Mouse (Mus musculus): ENCODE measurements around the gene Prrt1. TPM values are rescaled to one million over a fixed set of nuclear protein-coding genes. Genes with fewer than 3 reads are reported as not detected.
A peak's percentile ranks its signal among the peaks of the same experiment; 100 is the strongest.

The Prrt1 gene
- total RNA-seq, 2 experiments from 2014 or later, result 231 to 238 TPM

- peak; percentile 79 to 88 for DNase-seq (ENCODE audit: low spot score in 2 of 2)
Observed at GRCm38 (mm10) chr17:34627093-34627942, 2.0 kb upstream of the Prrt1 start.

GRCm38 (mm10) chr17:34627943-34628643 lies 1.2 kb upstream of the Prrt1 start, which contains the start of gene Ppt2:
Ppt2 (minus strand) TSS chr17:34628510.
- peak; percentile 55 to 62 for DNase-seq (ENCODE audit: low spot score in 2 of 2)

GRCm38 (mm10) chr17:34628644-34628967 lies 727 bp upstream of the Prrt1 start:
- DNase-seq (ENCODE audit: low spot score in 2 of 2), result no peak

- no peak for DNase-seq (ENCODE audit: low spot score in 2 of 2)
Observed at GRCm38 (mm10) chr17:34629796-34630603, 667 bp downstream of the Prrt1 start.

GRCm38 (mm10) chr17:34630761-34631301 lies 1.5 kb downstream of the Prrt1 start:
- DNase-seq (ENCODE audit: low spot score in 2 of 2), result peak in 1 of 2 experiments; percentile 57

GRCm38 (mm10) chr17:34631647-34632046 lies 2.3 kb downstream of the Prrt1 start:
- no peak for DNase-seq (ENCODE audit: low spot score in 2 of 2)

- DNase-seq (ENCODE audit: low spot score in 2 of 2), result peak; percentile 79 to 85
Observed at GRCm38 (mm10) chr17:34632261-34632691, 2.9 kb downstream of the Prrt1 start.

GRCm38 (mm10) chr17:34635671-34636070 lies 6.3 kb downstream of the Prrt1 start:
- no peak for DNase-seq (ENCODE audit: low spot score in 2 of 2)

- no peak for DNase-seq (ENCODE audit: low spot score in 2 of 2)
Observed at GRCm38 (mm10) chr17:34637459-34637858, 8.1 kb downstream of the Prrt1 start.

GRCm38 (mm10) chr17:34639461-34640255 lies 10.3 kb downstream of the Prrt1 start:
- no peak for DNase-seq (ENCODE audit: low spot score in 2 of 2)

GRCm38 (mm10) chr17:34640778-34641601 lies 11.7 kb downstream of the Prrt1 start:
- peak; percentile 58 to 63 for DNase-seq (ENCODE audit: low spot score in 2 of 2)

GRCm38 (mm10) chr17:34641945-34642344 lies 12.6 kb downstream of the Prrt1 start:
- DNase-seq (ENCODE audit: low spot score in 2 of 2), result no peak

- no peak for DNase-seq (ENCODE audit: low spot score in 2 of 2)
Observed at GRCm38 (mm10) chr17:34643379-34643778, 14.0 kb downstream of the Prrt1 start.

- DNase-seq (ENCODE audit: low spot score in 2 of 2), result peak; percentile 9 to 30
Observed at GRCm38 (mm10) chr17:34643944-34644343, 14.6 kb downstream of the Prrt1 start.

GRCm38 (mm10) chr17:34644608-34645007 lies 15.3 kb downstream of the Prrt1 start, which contains the start of gene Fkbpl:
Fkbpl (plus strand) TSS chr17:34644764.
- DNase-seq (ENCODE audit: low spot score in 2 of 2), result peak; percentile 96

GRCm38 (mm10) chr17:34645256-34645829 lies 16.0 kb downstream of the Prrt1 start:
- DNase-seq (ENCODE audit: low spot score in 2 of 2), result peak in 1 of 2 experiments; percentile 16

GRCm38 (mm10) chr17:34645831-34646511 lies 16.6 kb downstream of the Prrt1 start:
- peak in 1 of 2 experiments; percentile 18 for DNase-seq (ENCODE audit: low spot score in 2 of 2)

Measured in layer of hippocampus, postnatal 10 days (tissue).